Mouse (Mus musculus) liver, embryonic 11.5 days (tissue): ENCODE data around the gene Fbxl22. TPM values are rescaled to one million over a fixed set of nuclear protein-coding genes. Genes with fewer than 3 reads are reported as not detected.

Experiments used
- polyA plus RNA-seq: library from polyadenylated mRNA; unstranded; fragments of >200 nt; fragmentation: Nextera tagmentation; extraction: Ambion mirVana; gene quantifications from 2 replicates; pipeline ENCODE4 v1.2.1, GENCODE M21; 2014

The Fbxl22 gene
- polyA plus RNA-seq, 1 experiment from 2014 or later = 1.3 TPM

Other genes with a start within 250 kb of the Fbxl22 start
- 30.4 and 31.0 TPM in 2 replicates for gene Herc1, start 164.1 kb downstream of the Fbxl22 start, polyA plus RNA-seq
- gene Usp3, start 78.5 kb upstream of the Fbxl22 start, polyA plus RNA-seq = 32.8 and 33.1 TPM in 2 replicates
- gene Car12, start 199.1 kb upstream of the Fbxl22 start, polyA plus RNA-seq = 0.21 and 0.44 TPM in 2 replicates